Mouse (Mus musculus) brain, embryonic 18.5 days (tissue): ENCODE measurements at regions not wholly inside any gene's neighbourhood (a gene's known extent, or its start where the extent isn't known, plus 50 kb on each side); places are given as distances from the start of the nearest gene placed in this dataset.

Experiments
- DNase-seq: peaks from one replicate; pipeline ENCODE4 v3.0.0-alpha.2; 2012; ENCODE audit warnings: low read depth, low spot score

DNA sequence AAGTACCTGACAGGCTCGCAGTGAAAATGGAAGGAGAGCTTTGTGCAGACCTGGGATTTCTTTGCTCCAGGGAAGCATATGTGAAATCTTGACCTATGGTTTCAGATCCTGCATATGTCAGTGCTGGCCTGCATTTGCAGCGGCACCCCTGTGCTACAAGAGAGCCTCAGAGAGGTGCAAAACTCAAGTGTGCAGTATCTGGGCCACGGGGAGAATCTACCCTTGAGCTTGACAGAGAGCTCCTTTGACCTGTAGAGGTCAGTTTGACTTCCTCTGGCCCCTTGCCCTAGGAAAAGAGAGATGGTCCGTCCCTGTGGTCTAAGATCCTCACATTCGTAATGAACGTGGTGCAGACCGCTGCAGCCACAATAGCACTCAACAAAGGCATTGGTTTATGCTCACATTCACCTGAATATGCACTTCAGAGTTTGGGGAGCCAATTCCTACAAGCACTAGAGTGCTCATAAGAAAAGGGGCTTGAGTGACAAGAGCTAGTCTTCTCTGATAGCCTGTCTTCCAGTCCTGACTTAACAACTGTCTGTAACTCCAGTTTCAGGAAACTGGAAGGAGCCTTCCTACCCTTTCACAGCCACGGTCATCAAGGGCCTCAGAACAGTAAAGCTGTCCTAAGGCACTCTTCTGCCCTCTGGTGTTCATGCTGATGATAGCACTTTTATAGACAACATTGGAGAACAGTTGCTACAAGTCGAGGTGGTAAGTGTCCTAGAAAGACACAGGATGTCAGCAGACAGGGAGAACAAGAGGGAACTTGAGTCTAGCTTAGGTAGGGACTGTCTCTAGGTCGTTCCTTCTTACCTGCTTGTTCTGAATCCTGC lies 200.0 kb upstream of the Apob start:
- DNase-seq: peak; percentile 70

DNA sequence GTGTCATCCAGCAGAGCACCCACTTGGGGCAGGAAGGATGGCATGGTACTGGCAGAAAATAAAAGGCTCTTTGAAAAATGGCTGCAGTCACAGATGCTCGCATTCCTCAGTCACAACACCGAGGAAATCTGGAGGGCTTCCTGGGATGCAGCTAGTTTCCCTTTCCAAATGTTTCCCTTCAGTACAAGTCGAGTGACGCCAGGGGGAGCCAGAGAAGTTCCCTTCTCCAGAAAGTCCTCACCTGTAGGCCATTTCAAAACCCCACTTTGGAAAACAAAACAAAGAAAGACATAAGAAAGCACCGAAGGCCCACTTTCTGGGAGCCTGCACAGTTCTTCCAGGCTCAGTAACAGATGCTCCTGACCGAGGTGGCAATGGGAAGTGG lies 199.4 kb upstream of the Apob start:
- no peak for DNase-seq

DNA sequence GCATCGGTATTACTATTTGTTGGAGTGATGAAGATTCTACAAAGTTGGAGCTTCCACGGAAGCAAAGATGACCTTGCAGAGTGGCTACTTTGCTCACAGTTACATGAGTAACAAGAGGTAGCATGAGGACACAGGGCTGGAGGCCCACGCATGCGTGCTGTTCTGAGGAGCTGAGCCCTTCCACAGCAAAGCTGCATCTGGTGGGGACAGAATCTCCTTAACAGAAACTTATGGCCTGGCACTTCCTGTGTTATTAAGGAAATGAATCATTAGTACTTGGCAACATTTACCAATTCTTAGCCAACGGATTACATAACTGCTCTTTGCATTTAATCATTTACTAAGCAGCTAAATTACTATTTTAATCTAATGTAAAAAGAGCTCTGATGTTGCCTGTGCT lies 160.8 kb upstream of the Apob start:
- DNase-seq: no peak

DNA sequence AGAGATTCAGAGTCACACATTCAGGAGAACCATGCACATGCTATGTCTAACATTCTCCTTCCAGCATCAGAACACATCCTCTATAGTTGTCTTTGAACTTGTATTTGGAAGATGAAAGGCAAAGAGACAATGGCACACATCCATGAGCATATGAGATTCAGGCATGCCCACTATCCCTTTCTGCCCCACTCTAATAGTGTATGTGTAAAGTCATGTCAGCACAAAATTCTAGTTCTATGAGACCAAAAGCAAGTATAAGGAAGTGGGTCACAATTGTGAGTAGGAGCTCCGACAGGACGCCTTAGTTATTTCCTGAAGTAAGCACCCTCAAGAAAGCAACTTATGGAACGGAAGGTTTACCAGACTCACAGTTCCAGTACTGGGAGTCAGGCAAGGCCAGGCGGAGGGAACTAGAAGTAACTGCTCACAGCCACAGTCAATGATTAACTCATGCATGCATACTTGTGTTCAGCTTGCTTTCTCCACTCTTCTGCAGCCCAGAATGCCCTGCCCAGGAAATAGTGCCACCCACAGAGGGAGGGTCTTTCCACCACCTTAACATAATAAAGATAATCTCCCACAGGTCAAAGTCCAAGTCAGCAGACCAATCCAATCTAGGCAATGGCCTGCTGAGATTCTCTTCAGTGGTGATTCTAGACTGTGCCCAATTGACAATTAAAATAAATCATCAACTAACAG lies 157.3 kb upstream of the Apob start:
- no peak for DNase-seq

DNA sequence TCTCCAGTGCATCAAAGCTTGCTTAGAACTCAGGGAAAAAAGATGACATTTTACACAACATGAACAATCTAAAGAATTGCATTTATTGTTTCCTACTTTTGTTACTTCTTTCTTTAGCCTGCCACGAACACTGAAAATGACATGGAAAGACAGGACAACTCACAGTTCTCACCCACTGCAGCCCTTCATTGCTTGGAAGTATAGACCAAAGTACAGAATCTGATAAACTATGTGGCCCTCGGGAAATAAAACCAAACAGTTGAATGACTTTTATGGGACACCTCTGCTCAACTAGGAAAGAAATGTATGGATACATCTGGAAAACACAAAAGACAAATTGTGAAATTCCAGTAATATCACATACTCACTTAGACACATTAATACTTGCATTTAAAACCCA lies 156.7 kb upstream of the Apob start:
- no peak for DNase-seq

DNA sequence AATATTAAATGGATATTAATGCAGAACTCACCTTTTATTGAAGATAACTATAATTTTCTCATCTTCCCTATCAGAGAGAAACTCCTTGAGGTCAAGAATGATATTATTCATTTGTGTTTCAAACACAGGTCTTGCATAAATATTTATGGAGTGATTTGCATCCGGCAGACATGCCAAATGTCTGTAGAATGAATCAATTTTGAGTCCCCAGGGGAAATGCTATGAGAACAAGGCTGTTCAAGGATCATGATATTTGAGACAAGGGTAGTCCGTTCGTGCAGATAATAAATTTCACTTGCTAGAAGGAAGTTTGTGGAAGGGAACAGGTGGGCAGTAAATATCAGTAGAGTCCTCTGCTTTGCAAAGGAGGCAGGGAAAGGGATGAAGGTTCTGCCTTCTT lies 141.7 kb upstream of the Apob start:
- DNase-seq: no peak

DNA sequence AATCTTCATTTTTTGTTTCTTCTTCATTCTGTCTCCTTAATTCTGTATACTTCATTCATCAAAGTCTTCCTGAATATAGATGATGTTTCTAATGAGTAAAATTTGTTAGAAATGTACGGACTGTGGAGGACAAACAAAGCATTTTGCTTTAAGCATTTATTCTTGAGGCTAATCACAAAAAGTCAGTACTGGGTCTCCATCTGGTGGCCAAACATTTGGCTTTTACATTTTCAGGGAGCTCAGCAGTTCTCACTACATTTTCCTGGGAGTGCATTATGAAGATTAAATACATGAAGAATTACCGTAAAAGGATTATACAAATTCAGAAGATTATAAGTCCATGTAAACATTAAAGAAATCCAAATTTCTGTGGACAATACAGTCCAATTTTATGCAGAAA lies 123.6 kb upstream of the Apob start:
- DNase-seq: peak; percentile 60

DNA sequence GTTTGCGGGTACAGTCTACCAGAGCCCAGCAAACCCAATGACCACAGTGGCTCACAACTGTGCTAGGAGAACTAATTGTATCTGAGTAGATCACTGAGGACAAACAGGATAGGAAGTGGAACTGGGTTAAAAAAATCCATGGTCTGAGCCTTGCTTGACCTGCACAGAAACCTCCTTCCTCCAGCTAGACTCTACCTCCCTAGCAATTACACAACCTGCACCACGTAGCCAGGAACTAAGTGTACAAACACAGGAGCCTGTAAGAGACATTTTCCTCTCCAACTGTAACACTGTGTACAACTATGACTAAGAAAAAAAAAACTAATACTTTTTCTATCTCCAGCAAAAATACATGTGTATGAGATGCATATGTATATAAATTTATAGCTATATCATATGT lies 121.8 kb upstream of the Apob start:
- no peak for DNase-seq

DNA sequence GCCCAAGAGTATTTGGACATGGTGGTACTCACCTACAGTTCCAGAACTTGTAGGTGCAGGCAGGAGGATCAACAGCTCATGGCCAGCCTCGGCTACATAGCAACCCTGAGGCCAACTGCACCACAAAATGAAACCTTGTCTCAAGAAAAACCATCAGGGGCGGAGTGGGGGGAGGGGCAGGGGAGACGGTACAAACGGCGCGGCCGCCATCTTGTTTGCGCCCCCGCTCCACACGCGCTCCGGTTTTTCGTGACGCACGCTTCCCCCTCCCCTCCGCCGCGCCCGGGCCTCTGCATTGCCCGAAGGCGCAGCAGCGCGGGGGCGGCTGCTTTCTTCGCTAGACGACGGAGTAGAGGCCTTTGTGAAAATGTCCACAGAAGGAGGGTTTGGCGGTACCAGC lies 117.9 kb upstream of the Apob start:
- DNase-seq: no peak

DNA sequence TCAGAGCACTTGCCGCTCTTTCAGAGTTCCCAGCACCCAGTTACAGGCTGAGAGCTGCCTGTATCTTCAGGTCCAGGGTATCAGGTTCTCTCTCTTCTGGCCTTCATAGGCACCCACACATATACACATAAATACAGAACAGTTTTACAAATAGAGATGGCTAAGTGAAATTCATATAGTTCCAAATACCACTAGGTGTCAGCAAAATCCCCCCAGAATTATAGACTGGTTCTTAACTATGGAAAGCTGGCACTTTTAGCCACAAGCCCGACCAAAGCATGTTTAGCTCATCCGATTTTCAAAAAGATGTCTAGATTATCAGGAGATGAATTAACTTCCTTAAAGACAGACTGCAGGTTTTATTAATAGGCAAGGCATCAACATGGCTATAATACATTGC lies 107.4 kb upstream of the Apob start:
- peak; percentile 39 for DNase-seq

DNA sequence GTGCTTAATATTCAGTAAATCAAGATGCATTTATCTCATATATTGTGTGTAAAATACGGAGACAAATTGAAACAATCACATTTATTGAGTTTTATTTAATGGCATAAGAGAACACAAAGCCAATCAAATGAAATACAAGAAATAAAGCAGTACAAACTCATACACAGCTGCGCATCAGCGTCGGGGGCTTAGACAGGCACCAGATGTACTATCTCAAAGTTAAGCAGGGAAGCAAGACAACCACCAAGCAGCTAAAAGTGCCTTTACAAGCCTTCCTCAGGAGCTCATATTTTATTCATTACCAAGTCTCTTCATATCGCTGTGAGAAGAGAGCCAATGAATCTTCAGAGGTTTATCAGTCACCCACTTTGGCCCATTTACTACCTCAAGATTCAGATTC lies 107.0 kb upstream of the Apob start:
- no peak for DNase-seq

DNA sequence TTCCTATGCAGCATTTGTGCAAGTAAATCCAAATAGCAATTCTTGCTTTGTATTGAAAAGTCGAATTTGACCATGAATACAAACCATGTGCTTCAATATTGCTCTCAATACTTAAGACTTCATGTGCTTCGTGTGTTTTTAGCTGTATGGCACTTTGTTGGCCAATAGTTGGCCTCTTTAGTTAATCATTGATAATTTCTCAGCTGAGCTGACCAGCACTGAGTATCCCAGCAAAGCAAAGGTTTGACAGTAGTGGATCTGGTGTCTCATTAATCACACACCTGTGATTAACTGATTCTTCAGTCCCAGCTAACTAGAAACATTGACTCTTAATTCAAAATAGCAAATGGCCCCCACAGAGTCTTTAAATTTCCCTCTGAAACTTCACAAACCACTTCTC lies 102.0 kb upstream of the Apob start:
- DNase-seq: no peak

DNA sequence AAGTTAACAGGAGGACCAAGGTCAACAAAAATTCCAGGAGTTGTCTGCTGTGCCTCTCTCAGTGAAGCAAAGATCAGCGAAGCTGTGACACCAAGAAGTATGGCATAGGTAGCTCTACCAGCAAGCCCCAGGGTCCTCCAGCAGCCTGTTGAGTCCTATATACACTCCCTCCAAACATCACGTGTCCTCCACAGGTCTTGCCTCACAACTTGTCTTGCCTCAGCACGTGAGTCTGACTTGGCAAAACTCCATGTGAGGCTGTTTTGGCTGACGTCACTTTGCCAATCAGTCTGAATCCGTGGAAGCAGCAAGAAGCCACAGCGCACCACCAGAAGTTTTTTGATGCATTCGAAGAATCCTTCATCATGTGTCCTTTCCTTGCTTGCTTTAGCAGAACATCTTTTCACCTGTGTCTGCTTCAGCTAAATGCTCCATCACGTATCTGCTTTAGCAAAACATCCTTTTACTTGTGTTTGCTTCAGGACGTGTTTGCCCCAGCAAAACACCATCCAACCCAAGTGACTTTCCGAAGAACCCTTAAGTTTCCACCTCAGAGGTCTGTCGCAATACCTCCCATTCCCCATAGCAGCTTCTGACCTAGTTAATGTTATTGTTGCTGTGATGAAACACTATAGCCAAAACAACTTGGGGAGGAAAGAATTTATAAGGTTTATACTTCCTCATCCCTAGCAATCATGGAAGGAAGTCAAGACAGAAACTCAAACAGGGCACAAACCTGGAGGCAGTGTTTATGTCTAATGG lies 101.0 kb upstream of the Apob start:
- no peak for DNase-seq

DNA sequence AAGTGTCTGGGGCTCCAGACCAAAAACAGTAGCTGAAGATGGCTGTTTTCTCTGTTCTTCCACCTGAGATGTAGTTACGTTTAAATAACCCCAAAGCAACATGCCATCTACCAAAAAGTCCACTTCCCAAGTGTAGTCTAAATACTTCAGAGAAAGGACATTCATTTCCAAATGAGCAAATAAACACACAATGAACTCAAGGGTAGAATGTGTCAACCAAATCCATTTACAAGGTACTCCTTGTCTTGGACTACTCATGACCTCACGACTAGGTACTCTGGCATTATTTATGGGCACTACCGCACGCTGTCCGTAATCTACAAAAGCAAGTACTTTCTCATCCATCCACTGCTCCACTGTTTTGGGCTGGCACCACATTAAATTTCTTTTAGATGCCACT lies 98.7 kb upstream of the Apob start:
- DNase-seq: no peak

DNA sequence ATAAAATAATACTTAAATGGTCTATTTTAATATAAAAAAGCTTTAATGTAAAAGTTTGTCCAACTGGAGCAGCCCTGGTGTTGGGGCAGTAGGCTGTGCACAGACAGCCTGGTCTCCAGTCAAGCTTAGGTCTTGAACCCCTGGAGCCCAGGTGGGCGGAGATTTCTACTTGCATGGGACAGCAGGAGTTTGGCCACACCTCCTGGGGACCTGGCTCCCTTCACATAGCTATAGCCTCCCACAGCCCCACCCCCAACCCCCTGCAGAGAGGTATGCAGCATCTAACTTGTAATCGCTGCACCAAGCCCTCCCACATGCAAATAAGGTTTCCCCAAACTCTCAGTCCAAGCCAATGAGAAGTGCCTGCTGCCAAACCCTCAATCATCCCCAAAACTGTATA lies 81.3 kb upstream of the Apob start:
- no peak for DNase-seq

DNA sequence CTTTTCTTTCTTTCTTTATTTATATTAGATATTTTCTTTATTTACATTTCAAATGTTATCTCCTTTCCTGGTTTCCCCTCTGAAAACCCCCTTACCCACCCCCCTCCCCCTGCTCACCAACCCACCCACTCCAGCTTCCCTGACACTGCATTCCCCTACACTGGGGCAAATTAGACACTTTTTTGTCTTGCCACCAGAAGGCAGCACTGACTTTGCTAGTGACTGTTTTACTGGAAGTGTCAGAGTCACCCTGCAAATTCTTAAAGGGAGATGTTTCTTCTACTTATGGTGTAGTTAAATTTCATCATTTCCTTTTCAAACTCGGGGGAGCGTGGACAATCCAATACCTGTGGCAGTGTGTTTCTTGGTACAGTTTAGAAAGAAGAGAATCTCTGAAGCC lies 72.1 kb upstream of the Apob start:
- no peak for DNase-seq

DNA sequence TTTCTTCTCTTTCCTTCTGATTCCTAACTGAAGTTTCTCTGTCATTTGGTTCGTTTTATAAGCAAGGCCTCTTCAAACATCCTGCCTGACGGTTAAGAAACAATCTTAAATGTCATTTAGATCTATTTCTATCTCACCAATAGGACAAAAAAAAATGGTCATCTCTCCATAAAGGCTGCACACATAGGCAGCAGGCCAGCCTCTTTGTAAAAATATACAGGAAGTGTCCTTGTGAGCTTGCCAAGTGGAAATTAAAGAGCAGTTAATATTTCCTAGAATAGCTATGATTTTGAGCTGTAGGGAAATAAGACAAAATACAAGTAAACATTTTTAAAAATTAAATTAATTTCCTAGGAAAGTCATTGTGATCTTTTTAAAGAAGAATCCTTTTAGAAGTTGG lies 70.6 kb upstream of the Apob start:
- no peak for DNase-seq

DNA sequence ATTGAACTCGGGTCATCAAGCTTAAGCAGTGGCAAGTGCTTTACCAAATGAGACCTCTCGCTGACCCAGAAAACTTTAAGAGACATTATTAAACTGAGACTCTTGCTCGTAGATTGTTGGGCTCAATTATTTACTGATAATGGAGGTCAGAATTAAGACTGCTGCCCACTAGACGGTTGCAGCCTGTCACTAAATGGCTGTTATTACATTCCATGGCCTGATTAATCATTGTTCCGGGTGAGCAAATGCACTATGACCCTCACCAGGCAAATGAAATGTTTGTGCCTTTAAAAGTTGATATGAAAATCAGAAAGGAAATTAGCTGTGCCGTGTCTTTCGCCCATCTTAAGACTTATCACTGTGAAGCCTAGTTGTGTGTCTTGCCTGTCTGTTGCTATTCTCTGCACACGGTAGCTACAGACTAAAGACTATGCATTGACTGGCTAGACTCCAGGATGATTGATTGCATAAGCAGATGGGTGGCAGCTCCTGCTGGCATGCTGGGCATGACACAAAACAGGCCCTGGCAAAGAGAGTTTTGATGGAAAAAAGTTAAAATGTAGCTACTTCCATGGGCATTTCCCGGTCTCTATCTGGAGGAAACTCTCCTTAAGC lies 67.6 kb upstream of the Apob start:
- DNase-seq: no peak

DNA sequence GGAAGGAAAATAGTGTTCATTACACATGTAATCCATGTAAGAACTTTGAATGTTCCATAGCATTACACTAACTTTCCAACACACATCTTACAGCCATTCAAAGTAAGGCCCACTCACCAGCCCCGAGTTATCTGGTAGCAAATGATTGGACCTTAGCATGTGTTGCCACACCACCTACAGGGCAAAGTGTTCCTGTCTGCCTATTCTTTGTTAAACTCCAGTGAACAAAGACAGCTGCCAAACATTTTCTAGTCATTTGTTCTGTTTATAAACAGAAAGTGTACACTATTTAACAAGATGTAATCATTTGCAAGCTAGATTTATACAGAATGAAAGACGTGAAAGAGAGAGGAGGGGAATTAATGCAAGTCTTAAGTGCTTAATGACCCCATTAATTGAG lies 66.9 kb upstream of the Apob start:
- no peak for DNase-seq

DNA sequence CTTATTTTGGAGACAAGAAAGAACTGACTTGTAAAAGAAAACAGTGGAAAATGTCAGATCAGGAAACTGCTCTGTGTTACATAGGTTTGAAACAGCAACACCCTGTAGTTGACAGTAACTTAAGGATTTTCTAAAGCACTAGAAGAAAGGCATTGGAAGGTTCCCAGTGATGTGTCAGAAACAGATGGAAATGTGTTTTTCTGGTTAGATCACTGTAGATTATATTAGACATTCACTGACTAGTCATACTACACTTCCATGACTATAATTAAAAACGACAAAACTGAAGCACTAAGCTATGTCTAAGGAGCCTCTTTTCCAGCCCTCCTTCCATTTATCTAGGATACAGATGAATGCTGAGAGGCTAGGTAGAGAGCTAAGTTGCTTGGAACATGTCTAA lies 59.1 kb upstream of the Apob start:
- no peak for DNase-seq

DNA sequence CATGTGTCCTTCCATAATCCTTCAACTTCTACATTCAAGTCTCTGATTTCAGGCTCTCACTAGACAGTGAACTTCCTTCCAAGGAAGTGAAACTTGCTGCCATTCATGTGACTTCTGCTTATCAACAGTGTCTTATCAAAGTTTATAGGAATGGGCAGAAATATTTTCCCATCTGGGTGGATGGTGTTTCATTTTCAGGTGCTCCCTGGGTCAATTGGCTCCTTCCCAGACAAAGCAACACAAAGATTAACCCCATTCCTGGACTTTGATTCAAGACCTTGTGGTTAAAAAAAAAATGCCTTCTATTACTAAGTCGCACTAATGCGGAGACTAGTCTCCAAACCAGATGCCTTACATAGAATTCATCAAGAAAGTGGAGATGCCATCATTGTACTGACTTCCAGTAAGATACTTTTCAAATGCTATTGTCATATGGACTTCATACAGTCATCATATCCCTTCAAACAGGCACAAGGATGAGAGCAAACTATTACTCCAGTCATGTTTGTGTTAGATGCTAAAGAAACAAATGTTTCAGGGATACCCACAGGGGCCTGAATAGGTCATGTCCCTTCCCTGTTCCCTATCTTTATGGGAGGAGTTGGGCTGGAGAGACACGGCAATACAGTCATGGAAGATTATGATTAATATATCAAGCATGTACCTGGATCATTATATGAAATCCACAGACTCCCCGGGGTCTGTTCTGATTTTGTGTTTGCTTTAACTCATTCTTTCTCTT lies 58.3 kb upstream of the Apob start:
- DNase-seq: no peak
